Mouse (Mus musculus) limb, embryonic 14.5 days (tissue): ENCODE results near the gene Acyp1. TPM values are rescaled to one million over a fixed set of nuclear protein-coding genes. Genes with fewer than 3 reads are reported as not detected.
A peak's percentile ranks its signal among the peaks of the same experiment; 100 is the strongest.

Experiments
- ATAC-seq: fragments of 200-750 bp; cut with Nextera tagmentation; 2 replicates; pipeline ENCODE4 v1.8.0; 2017; ENCODE audit warnings: low read depth, moderate number of reproducible peaks, moderate TSS enrichment; ENCODE audit not compliant: low FRiP score
- DNase-seq: peaks from one replicate; pipeline ENCODE4 v3.0.0-alpha.2; 2015; ENCODE audit warnings: low spot score
- H3K27ac ChIP-seq: fragments of 300-500 bp; sonication (generic); replicated peaks from 2 replicates; pipeline ENCODE4 v1.5.1; 2014; ENCODE audit warnings: low read depth, mild to moderate bottlenecking, low read length, moderate library complexity, mixed read lengths
- H3K27me3 ChIP-seq: fragments of 300-500 bp; sonication (generic); 2 replicates; pipeline ENCODE4 v1.6.1; 2014; ENCODE audit warnings: low read length, mixed read lengths; ENCODE audit not compliant: control insufficient read depth, insufficient read depth
- H3K36me3 ChIP-seq: fragments of 300-500 bp; sonication (generic); 2 replicates; pipeline ENCODE4 v1.6.1; 2014; ENCODE audit warnings: mild to moderate bottlenecking, low read length, moderate library complexity, mixed read lengths; ENCODE audit not compliant: control insufficient read depth, insufficient read depth
- H3K4me1 ChIP-seq: fragments of 300-500 bp; sonication (generic); 2 replicates; pipeline ENCODE4 v1.6.1; 2014; ENCODE audit warnings: antibody characterized with exemption, low read length, mixed read lengths; ENCODE audit not compliant: control insufficient read depth, insufficient read depth
- H3K4me2 ChIP-seq: fragments of 300-500 bp; sonication (generic); replicated peaks from 2 replicates; pipeline ENCODE4 v1.6.1; 2014; ENCODE audit warnings: low read depth, mild to moderate bottlenecking, low read length, moderate library complexity; ENCODE audit not compliant: severe bottlenecking
- H3K4me3 ChIP-seq: fragments of 300-500 bp; sonication (generic); replicated peaks from 2 replicates; pipeline ENCODE4 v1.5.1; 2014; ENCODE audit warnings: low read length
- H3K9ac ChIP-seq: fragments of 300-500 bp; sonication (generic); 2 replicates; pipeline ENCODE4 v1.6.1; 2014; ENCODE audit warnings: mild to moderate bottlenecking, low read depth, low read length, moderate library complexity; ENCODE audit not compliant: severe bottlenecking
- H3K9me3 ChIP-seq: fragments of 300-500 bp; sonication (generic); 2 replicates; pipeline ENCODE4 v1.6.1; 2016; ENCODE audit warnings: low read length; ENCODE audit not compliant: control insufficient read depth
- POLR2A ChIP-seq: fragments of 200-500 bp; IDR thresholded peaks from 2 replicates; pipeline ENCODE4 v1.8.0; 2012; ENCODE audit warnings: inconsistent platforms, mild to moderate bottlenecking, moderate library complexity, borderline replicate concordance; ENCODE audit not compliant: insufficient read depth, insufficient read length; ENCODE audit errors: extremely low read depth
- WGBS: fragments of 180-500 bp; shearing (Covaris S2); extraction: QIAGEN DNeasy Blood & Tissue Kit; methylation state at CpG from one replicate; pipeline ENCODE4 v1.1.7; 2014; 5-methylcytosine and 5-hydroxymethylcytosine counted together
- polyA plus RNA-seq, 2 experiments: library from polyadenylated mRNA; depleted of rRNA in 1 of 2; stranded (reverse) in 1 of 2; unstranded in 1 of 2; fragments of >200 nt; fragmentation: Nextera tagmentation in 1 of 2; extraction: Ambion mirVana in 1 of 2; gene quantifications; 2 replicates each; pipeline versions ENCODE4 v1.2.1 to v1.2.3; 2012 to 2014

Acyp1 gene
- polyA plus RNA-seq, 2 experiments, result 32.3 to 40.6 TPM

GRCm38 (mm10) chr12:85304725-85305124, 16.5 kb upstream of the Acyp1 start:
- Histone ChIP-seq H3K4me2 (no peak overlapping the region), H3K4me1 (peaks cover 3% of the 10 kb centered on the region; the same call in 1 of the 2 replicates), H3K36me3 (peaks cover 93% of the 10 kb centered on the region), H3K27me3 (no peaks in the 10 kb centered on the region), H3K27ac (no peak overlapping the region), H3K9ac (no peak overlapping the region), H3K4me3 (no peak overlapping the region), H3K9me3 (no peaks in the 10 kb centered on the region)
- 68% methylated on average over 4 of the region's 4 CpGs for WGBS
- TF ChIP-seq POLR2A, result no peak
- DNase-seq (no peak), ATAC-seq (no peak)

DNA sequence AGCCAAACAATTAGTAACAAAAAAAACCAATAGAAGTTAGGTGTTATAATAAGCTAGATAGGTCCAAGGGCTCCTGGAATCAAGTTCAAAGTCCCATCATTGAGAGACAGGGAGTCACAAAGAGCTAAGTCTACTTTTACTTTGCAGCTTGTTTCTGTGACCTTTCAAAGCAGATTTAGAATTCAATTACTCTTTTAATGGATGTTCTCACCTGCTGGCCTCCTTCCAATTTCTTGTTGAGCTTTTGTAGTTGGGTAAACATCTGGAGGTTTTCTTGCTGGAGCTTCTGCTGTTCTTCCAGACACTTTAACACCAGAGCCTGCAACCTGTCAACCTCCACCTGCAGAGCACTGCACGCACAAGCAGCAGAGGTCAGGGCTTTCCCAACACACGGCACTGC, 15.0 kb upstream of the Acyp1 start:
- 54% methylated on average over 2 of the region's 2 CpGs for WGBS
- H3K9ac ChIP-seq, result no peak overlapping the region
- H3K4me3 ChIP-seq, result no peak overlapping the region
- ATAC-seq, result no peak
- no peak overlapping the region for H3K27ac ChIP-seq
- H3K9me3 ChIP-seq, result no peaks in the 10 kb centered on the region
- no peaks in the 10 kb centered on the region for H3K27me3 ChIP-seq
- TF ChIP-seq POLR2A, result no peak
- DNase-seq, result no peak
- no peak overlapping the region for H3K4me2 ChIP-seq
- peaks cover 82% of the 10 kb centered on the region for H3K36me3 ChIP-seq
- H3K4me1 ChIP-seq, result peaks cover 15% of the 10 kb centered on the region

GRCm38 (mm10) chr12:85298835-85299180, 10.6 kb upstream of the Acyp1 start:
- ATAC-seq, result no peak
- TF ChIP-seq POLR2A, result no peak
- DNase-seq, result no peak
- Histone ChIP-seq H3K4me3 (no peak overlapping the region), H3K36me3 (peaks cover 41% of the 10 kb centered on the region), H3K4me1 (peaks cover 27% of the 10 kb centered on the region), H3K4me2 (no peak overlapping the region), H3K27ac (peak overlapping the region; percentile 38; the same call in 1 of the 2 replicates), H3K9ac (no peak overlapping the region), H3K9me3 (peaks cover 9% of the 10 kb centered on the region), H3K27me3 (no peaks in the 10 kb centered on the region)
- WGBS, result 46% methylated on average over 1 of the region's 1 CpGs

DNA sequence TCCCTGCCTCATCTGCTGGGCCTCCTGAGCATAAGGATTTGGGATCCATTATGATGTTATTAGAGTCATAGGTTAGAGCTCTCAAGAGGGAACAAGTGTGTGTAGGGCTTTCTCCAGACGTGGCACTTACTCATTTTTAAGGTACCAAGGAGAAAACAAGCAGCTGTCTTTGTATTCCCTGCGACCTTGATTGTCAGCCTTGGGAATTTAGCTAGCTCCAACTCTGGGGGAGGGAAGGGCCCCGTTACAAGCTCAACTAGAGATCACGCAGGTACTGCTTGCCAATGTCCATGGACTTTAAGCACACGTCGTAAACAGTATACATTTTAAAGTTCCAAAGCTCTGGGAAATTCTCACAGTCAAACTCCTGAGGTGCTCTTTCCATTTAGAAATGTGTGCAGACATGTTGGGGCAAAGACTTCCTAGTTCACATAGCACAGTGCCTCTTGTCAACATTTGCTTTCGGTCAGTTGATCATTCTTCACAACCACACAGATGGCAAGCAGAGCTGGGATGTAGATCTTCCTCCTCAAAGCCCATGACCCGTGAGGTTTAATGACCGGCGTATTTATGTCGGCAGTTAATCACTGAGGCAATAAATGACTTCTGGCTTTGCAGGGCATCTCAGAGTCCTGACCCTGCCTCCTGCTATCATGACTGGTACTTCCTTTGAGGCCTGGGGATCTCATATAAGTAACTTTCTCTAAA, 10.0 kb upstream of the Acyp1 start:
- H3K4me1 ChIP-seq, result peaks cover 27% of the 10 kb centered on the region
- H3K4me2 ChIP-seq, result no peak overlapping the region
- peak overlapping the region; percentile 9; the same call in 1 of the 2 replicates for H3K27ac ChIP-seq
- H3K27me3 ChIP-seq, result no peaks in the 10 kb centered on the region
- H3K9me3 ChIP-seq, result peaks cover 9% of the 10 kb centered on the region
- H3K4me3 ChIP-seq, result no peak overlapping the region
- ATAC-seq (0 out of 2 replicates have a peak, but pooled peaks have one; percentile 16), DNase-seq (no peak)
- 19% methylated on average over 11 of the region's 11 CpGs for WGBS
- H3K9ac ChIP-seq, result no peak overlapping the region
- TF ChIP-seq POLR2A, result no peak
- H3K36me3 ChIP-seq, result peaks cover 36% of the 10 kb centered on the region

DNA sequence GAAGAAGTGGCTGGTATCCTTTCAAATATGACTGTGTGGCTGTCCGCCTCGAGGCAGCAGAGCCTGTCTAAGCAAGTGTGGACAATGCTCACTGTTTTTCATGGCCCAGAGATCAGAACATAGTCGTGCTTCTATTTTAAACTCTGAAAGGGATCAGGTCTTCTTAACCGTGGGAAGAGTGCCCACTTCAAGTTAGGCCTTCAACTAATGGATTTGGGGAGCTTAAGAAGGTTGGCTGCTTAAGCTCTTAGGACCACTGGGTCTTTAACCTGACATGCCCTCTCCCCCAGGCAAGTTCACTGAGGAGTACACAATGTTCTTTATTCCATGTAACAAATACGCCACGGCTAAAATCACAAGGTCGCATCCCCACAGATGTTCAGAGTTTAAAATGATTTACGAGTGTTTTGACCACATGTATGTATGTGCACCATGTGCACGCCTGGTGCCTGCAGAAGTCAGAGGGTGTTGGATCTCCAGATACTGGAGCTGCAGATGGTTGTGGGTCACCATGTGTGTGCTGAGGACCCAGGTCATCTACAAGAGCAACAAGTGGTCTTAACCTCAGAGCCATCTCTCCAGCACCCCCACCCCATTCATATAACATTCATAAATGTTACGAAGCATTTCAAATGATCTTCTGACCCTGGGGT, 9.2 kb upstream of the Acyp1 start:
- Histone ChIP-seq H3K9ac (no peak overlapping the region), H3K27me3 (no peaks in the 10 kb centered on the region), H3K4me3 (no peak overlapping the region), H3K36me3 (peaks cover 29% of the 10 kb centered on the region), H3K9me3 (peaks cover 9% of the 10 kb centered on the region), H3K4me1 (peaks cover 27% of the 10 kb centered on the region), H3K4me2 (no peak overlapping the region), H3K27ac (peak overlapping the region; percentile 9; the same call in 1 of the 2 replicates)
- no peak for TF ChIP-seq POLR2A
- ATAC-seq (no peak), DNase-seq (no peak)
- WGBS, result 53% methylated on average over 10 of the region's 10 CpGs
